Mouse (Mus musculus): ENCODE results near the gene Usp12. TPM values are rescaled to one million over a fixed set of nuclear protein-coding genes. Genes with fewer than 3 reads are reported as not detected.

The Usp12 gene
- polyA plus RNA-seq, 1 experiment from 2014 or later = 12.1 TPM

DNA sequence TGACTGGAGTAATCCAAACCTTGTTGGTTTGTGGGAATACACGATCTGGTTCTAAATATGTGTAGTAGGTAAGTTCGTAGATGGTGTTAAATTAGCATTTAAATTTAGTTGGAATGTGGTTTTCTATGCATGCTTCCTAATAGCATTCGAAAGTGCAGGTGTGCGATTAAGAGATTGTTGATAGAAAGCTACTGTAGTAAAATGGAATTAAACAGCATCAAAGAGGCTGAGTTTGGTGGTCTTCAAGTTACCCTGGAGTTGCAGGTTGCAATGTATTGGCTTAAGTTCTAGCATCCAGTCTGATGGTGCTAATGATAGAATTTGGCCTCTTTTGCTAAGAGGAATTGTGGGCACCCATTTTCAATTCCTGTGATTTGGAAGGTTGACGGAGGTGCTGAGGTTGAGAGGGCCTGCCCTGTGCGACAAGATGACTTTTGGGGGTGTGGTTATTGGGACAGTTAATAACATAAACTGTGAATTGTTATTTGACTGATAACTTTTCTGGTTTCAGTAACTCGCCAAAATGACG is 38.9 kb upstream of the Usp12 start:
- Histone ChIP-seq H3K27me3 (ENCODE audit: control insufficient read depth, insufficient read depth, low read length) (no peaks in the 10 kb centered on the region), H3K27ac (peak overlapping the region; percentile 87), H3K36me3 (replicated peaks; ENCODE audit: control insufficient read depth, insufficient read depth) (peaks cover 47% of the 10 kb centered on the region), H3K4me2 (replicated peaks) (peak overlapping the region; percentile 58), H3K9ac (peak overlapping the region; percentile 76), H3K4me1 (replicated peaks; ENCODE audit: control insufficient read depth, insufficient read depth, low read length) (peaks cover 12% of the 10 kb centered on the region), H3K4me3 (replicated peaks; ENCODE audit: low read length) (peak overlapping the region; percentile 59), H3K9me3 (ENCODE audit: control insufficient read depth, low read length) (no peaks in the 10 kb centered on the region)
- DNase-seq (ENCODE audit: low spot score) = no peak
- ATAC-seq (ENCODE audit: low FRiP score) = no peak
- WGBS = 27% methylated on average over 8 of the region's 8 CpGs

DNA sequence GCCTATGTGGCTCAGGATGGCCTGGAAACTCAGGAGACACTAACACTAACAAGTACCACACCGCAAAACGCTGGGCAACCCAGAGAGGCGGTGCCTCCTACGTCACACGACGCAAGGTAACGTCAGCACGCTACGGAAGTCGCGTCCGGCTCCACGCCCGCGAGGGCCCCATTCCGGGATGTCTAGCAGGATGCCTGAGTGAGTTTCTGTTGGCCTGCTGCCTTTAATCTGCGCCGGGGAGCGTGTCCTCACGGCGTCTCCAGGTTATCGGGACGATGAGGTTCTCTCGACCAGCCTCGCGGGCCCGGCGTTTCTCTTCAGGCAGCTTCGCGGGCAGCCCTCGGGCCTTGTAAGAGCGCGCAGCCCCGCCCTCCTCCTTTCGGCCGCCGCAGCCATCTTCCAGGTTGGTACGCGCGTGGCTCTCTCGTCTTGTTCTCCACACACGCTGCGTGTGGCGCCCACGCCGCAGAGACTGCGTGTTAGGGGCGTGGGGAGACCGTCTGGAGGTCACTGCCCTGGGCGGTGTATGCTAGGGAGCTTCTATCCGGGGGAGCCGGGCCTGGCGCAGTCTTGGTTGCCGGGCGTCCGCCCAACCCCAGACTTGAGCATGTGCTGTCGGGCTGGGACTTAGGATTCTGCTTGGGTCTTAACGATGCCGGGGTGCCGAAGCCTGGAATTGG is 38.1 kb upstream of the Usp12 start, which contains the start of gene Rpl21:
TSS of gene Rpl21 (plus strand) at position 122 of the 680 bp plus-strand sequence.
- ATAC-seq (ENCODE audit: low FRiP score) = peak; percentile 99

DNA sequence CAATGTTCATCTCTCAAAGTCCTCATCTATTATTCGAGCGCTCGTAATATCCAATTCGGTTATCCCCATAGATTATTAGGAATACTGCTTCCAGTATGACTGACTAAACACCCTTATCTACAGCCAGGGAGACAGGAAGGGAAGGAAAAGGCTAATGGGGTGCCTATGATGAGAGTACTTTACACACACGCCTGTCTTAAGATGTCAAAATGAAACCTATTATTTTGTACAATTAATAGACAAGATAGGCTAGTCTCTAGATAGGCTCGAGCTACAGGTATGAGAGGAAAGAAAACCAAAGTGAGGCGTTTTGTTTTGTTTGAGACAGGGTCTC is 37.6 kb upstream of the Usp12 start:
- Histone ChIP-seq H3K9ac (peak overlapping the region; percentile 76), H3K4me3 (replicated peaks; ENCODE audit: low read length) (peak overlapping the region; percentile 59), H3K9me3 (ENCODE audit: control insufficient read depth, low read length) (no peaks in the 10 kb centered on the region), H3K4me1 (replicated peaks; ENCODE audit: control insufficient read depth, insufficient read depth, low read length) (peaks cover 12% of the 10 kb centered on the region), H3K27ac (peak overlapping the region; percentile 87), H3K36me3 (replicated peaks; ENCODE audit: control insufficient read depth, insufficient read depth) (peaks cover 34% of the 10 kb centered on the region), H3K27me3 (ENCODE audit: control insufficient read depth, insufficient read depth, low read length) (no peaks in the 10 kb centered on the region), H3K4me2 (replicated peaks) (peak overlapping the region; percentile 58)
- 51% methylated on average over 7 of the region's 7 CpGs for WGBS
- DNase-seq (ENCODE audit: low spot score) = no peak
- ATAC-seq (ENCODE audit: low FRiP score) = no peak

More for the DNA sequence above, 38.1 kb upstream of the Usp12 start, which contains the start of gene Rpl21:
- peak within 1 kb of the TSS; percentile 87 for H3K27ac ChIP-seq
- DNase-seq (ENCODE audit: low spot score) = peak; percentile 98
- under 1% methylated on average over 60 of the region's 60 CpGs for WGBS
- peak within 1 kb of the TSS; percentile 76 for H3K9ac ChIP-seq
- peaks cover 12% of the 10 kb centered on the region for H3K4me1 ChIP-seq (replicated peaks; ENCODE audit: control insufficient read depth, insufficient read depth, low read length)
- peak within 1 kb of the TSS; percentile 59 for H3K4me3 ChIP-seq (replicated peaks; ENCODE audit: low read length)
- peaks cover 39% of the 10 kb centered on the region for H3K36me3 ChIP-seq (replicated peaks; ENCODE audit: control insufficient read depth, insufficient read depth)
- H3K4me2 ChIP-seq (replicated peaks) = peak within 1 kb of the TSS; percentile 58
- no peaks in the 10 kb centered on the region for H3K9me3 ChIP-seq (ENCODE audit: control insufficient read depth, low read length)
- no peaks in the 10 kb centered on the region for H3K27me3 ChIP-seq (ENCODE audit: control insufficient read depth, insufficient read depth, low read length)

DNA sequence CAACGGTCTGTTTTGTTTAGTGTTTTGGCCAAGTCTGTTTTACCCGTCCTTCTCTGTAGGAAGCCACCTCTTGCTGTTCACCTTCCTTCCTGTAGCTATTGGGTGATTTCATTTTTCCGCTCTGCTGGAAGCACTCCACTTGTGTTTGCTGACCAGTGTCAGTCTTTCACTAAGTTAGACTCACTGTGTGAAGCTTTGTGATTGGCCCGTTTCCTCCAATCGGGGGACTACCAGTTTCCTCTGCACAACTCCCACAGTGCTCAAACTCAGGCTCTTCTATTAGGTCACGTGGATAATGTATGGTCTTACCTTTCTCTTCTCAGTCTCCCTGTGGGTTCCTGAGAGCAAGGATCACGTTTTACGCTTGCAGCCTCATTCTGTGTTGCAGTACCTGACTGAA is 34.7 kb upstream of the Usp12 start:
- peaks cover 5% of the 10 kb centered on the region for H3K36me3 ChIP-seq (replicated peaks; ENCODE audit: control insufficient read depth, insufficient read depth)
- WGBS = 46% methylated on average over 8 of the region's 8 CpGs

DNA sequence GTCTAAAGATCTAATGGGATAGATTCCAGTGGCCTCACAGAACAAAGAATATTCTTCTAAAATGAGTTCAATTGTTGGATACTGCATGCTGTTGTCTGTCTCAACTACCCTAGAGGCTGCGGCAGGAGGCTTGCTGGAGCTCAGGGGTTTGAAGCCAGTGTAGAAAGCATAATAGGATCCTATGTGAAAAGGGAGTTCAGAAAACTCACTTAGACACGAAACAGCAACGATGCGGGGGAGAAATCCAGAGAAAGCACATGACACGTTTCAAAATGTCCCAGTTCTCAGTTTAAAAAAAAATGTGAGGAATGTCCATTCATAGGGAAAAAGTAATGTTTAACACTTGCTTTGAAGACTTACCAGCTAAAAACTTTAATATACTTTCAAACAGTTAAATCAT is 28.2 kb upstream of the Usp12 start:
- H3K9me3 ChIP-seq (ENCODE audit: control insufficient read depth, low read length) = no peaks in the 10 kb centered on the region
- 79% methylated on average over 5 of the region's 5 CpGs for WGBS
- no peaks in the 10 kb centered on the region for H3K36me3 ChIP-seq (replicated peaks; ENCODE audit: control insufficient read depth, insufficient read depth)
- H3K4me1 ChIP-seq (replicated peaks; ENCODE audit: control insufficient read depth, insufficient read depth, low read length) = no peaks in the 10 kb centered on the region
- DNase-seq (ENCODE audit: low spot score) = no peak
- ATAC-seq (ENCODE audit: low FRiP score) = no peak
- no peak overlapping the region for H3K27ac ChIP-seq
- H3K9ac ChIP-seq = no peak overlapping the region
- no peak overlapping the region for H3K4me2 ChIP-seq (replicated peaks)
- H3K27me3 ChIP-seq (ENCODE audit: control insufficient read depth, insufficient read depth, low read length) = no peaks in the 10 kb centered on the region
- no peak overlapping the region for H3K4me3 ChIP-seq (replicated peaks; ENCODE audit: low read length)

More for the DNA sequence above, 34.7 kb upstream of the Usp12 start:
- H3K27me3 ChIP-seq (ENCODE audit: control insufficient read depth, insufficient read depth, low read length) = no peaks in the 10 kb centered on the region
- no peak overlapping the region for H3K4me3 ChIP-seq (replicated peaks; ENCODE audit: low read length)
- H3K4me2 ChIP-seq (replicated peaks) = no peak overlapping the region
- DNase-seq (ENCODE audit: low spot score) = no peak
- no peak overlapping the region for H3K9ac ChIP-seq
- ATAC-seq (ENCODE audit: low FRiP score) = no peak
- H3K27ac ChIP-seq = no peak overlapping the region
- H3K4me1 ChIP-seq (replicated peaks; ENCODE audit: control insufficient read depth, insufficient read depth, low read length) = peaks cover 9% of the 10 kb centered on the region
- no peaks in the 10 kb centered on the region for H3K9me3 ChIP-seq (ENCODE audit: control insufficient read depth, low read length)

DNA sequence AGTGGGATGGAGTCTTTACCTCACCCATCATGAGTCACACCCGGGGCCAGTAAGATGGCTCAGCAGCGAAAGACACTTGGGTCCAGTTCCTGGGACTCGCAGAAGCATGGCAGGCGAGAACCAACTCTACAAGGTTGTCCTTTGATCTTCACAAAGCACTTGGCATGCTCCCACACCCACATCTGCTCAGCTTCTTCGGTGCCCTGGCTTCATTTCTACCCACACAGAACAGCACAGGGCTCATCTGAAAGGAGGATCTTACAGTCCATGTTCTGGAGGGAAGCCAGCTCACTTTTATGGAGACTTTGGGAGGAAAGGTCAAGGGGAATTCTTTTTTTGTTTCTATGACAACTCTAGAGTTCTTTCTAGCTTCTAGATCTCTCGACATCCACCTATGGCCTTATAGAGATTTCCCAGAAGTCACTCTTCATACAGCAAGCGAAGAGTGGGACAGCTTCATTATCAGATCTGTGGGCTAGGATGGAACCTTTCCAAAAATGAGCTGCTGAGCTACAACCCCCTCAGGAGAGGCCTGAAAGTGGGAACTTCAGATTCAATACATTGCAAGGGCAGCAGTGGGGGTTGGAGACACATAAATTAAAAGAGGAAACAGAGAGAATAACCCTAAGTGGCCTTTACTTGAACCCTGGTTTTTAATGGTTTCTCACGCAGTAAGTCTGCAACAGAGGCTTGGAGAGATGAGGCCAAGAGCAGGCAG is 24.3 kb upstream of the Usp12 start:
- ATAC-seq (ENCODE audit: low FRiP score) = no peak
- no peak for DNase-seq (ENCODE audit: low spot score)
- 68% methylated on average over 8 of the region's 8 CpGs for WGBS

DNA sequence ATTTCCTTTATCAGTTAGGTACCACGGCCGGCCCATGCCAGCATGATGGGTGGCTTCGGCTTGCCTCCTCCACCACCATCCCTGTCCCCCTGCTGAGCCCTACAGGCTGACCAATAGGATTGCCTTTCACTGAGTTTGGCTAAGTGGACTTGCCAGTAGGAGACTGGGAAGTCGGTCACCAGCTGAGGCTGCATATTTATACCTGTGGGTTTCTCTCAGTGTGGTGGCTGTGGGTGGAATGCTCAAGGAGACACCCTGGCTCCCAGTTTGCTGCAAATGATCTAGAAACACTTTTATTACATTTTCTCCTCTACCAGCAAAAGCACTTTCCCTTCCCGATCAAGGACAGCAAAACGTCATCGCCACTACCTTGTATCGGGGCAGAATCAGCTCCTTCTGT is 22.8 kb upstream of the Usp12 start:
- DNase-seq (ENCODE audit: low spot score) = no peak

More for the DNA sequence above, 24.3 kb upstream of the Usp12 start:
- Histone ChIP-seq H3K9me3 (ENCODE audit: control insufficient read depth, low read length) (no peaks in the 10 kb centered on the region), H3K4me2 (replicated peaks) (no peak overlapping the region), H3K27ac (no peak overlapping the region), H3K9ac (no peak overlapping the region), H3K4me1 (replicated peaks; ENCODE audit: control insufficient read depth, insufficient read depth, low read length) (no peaks in the 10 kb centered on the region), H3K36me3 (replicated peaks; ENCODE audit: control insufficient read depth, insufficient read depth) (no peaks in the 10 kb centered on the region), H3K4me3 (replicated peaks; ENCODE audit: low read length) (no peak overlapping the region), H3K27me3 (ENCODE audit: control insufficient read depth, insufficient read depth, low read length) (no peaks in the 10 kb centered on the region)

DNA sequence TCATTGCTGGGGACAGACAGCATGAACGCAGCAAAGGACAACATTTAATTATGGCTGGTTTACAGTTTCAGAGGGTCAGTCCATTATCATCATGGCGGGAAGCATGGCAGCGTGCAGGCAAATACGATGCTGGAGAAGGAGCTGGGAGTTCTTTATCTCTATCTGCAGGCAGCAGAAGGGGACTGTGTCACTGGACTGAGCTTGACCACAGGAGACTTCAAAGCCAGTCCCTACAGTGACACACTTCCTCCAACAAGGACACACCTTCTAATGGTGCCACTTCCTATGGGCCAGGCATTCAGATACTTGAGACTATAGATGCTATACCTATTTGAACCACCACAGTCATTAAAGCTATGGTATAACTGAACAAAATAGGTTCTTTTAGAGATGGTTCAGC is 20.6 kb upstream of the Usp12 start:
- Histone ChIP-seq H3K9ac (no peak overlapping the region), H3K4me3 (replicated peaks; ENCODE audit: low read length) (no peak overlapping the region), H3K27ac (no peak overlapping the region), H3K4me1 (replicated peaks; ENCODE audit: control insufficient read depth, insufficient read depth, low read length) (no peaks in the 10 kb centered on the region), H3K36me3 (replicated peaks; ENCODE audit: control insufficient read depth, insufficient read depth) (no peaks in the 10 kb centered on the region), H3K27me3 (ENCODE audit: control insufficient read depth, insufficient read depth, low read length) (no peaks in the 10 kb centered on the region), H3K9me3 (ENCODE audit: control insufficient read depth, low read length) (no peaks in the 10 kb centered on the region), H3K4me2 (replicated peaks) (no peak overlapping the region)
- WGBS = 91% methylated on average over 4 of the region's 4 CpGs
- ATAC-seq (ENCODE audit: low FRiP score) (no peak), DNase-seq (ENCODE audit: low spot score) (no peak)

More for the DNA sequence above, 22.8 kb upstream of the Usp12 start:
- no peak overlapping the region for H3K4me3 ChIP-seq (replicated peaks; ENCODE audit: low read length)
- WGBS = 86% methylated on average over 8 of the region's 8 CpGs
- no peak for ATAC-seq (ENCODE audit: low FRiP score)
- H3K9ac ChIP-seq = no peak overlapping the region
- H3K36me3 ChIP-seq (replicated peaks; ENCODE audit: control insufficient read depth, insufficient read depth) = no peaks in the 10 kb centered on the region
- no peaks in the 10 kb centered on the region for H3K4me1 ChIP-seq (replicated peaks; ENCODE audit: control insufficient read depth, insufficient read depth, low read length)
- no peak overlapping the region for H3K4me2 ChIP-seq (replicated peaks)
- H3K27ac ChIP-seq = no peak overlapping the region
- no peaks in the 10 kb centered on the region for H3K27me3 ChIP-seq (ENCODE audit: control insufficient read depth, insufficient read depth, low read length)
- H3K9me3 ChIP-seq (ENCODE audit: control insufficient read depth, low read length) = no peaks in the 10 kb centered on the region

DNA sequence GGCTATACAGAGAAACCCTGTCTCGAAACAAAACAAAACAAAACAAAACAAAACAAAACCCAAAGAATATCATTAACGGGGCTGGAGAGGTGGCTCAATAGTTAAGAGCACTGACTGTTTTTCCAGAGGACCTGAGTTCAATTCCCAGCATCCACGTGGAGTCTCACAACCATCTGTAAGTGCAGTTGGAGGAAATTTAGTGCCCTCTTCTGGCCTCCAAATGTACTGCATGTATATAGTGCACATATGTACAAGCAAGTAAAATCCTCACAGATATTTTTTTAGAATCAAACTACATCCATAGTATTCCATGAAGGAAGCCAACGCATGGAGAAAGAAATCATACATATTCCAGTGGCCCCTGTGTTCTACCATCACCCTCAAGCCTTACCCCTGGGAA is 18.6 kb upstream of the Usp12 start:
- no peak for DNase-seq (ENCODE audit: low spot score)
- no peak for ATAC-seq (ENCODE audit: low FRiP score)
- Histone ChIP-seq H3K4me3 (replicated peaks; ENCODE audit: low read length) (no peak overlapping the region), H3K9me3 (ENCODE audit: control insufficient read depth, low read length) (no peaks in the 10 kb centered on the region), H3K4me1 (replicated peaks; ENCODE audit: control insufficient read depth, insufficient read depth, low read length) (no peaks in the 10 kb centered on the region), H3K9ac (no peak overlapping the region), H3K36me3 (replicated peaks; ENCODE audit: control insufficient read depth, insufficient read depth) (no peaks in the 10 kb centered on the region), H3K4me2 (replicated peaks) (no peak overlapping the region), H3K27me3 (ENCODE audit: control insufficient read depth, insufficient read depth, low read length) (no peaks in the 10 kb centered on the region), H3K27ac (no peak overlapping the region)
- WGBS = 84% methylated on average over 4 of the region's 4 CpGs
